Mouse (Mus musculus) induced T-regulatory cell, adult 2 months (primary cell): Measurements from ENCODE around the gene Pabpn1.

ENCODE experiments used
- DNase-seq: peaks from one replicate; pipeline ENCODE4 v3.0.0-alpha.2; 2012; ENCODE audit warnings: low read depth

The Pabpn1 gene

DNA sequence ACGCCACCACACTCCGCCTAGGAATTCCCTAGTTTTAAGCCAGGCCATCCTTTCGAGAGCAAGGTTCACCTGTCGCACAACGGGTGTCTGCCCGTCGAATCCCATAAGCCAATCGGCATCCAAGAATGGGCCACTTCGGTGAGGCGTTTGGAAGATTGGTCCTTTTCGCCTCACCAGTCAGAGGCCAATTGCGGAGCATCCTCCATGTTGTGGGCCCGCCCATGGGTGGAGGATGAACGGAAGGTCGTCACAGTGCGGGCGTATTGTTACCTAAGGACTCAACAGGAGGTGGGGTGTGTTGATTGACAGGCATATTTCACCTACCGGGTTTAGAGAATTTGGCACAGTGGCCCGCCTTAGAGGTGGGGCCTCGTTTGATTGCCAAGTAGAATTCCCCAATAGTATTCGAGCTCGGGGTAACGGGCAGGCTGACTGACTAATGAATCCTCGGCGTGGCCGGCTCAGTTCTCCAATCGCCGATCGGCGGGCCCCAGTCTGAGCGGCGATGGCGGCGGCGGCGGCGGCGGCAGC lies 1.4 kb downstream of the Pabpn1 start:
- DNase-seq, result peak; percentile 99

DNA sequence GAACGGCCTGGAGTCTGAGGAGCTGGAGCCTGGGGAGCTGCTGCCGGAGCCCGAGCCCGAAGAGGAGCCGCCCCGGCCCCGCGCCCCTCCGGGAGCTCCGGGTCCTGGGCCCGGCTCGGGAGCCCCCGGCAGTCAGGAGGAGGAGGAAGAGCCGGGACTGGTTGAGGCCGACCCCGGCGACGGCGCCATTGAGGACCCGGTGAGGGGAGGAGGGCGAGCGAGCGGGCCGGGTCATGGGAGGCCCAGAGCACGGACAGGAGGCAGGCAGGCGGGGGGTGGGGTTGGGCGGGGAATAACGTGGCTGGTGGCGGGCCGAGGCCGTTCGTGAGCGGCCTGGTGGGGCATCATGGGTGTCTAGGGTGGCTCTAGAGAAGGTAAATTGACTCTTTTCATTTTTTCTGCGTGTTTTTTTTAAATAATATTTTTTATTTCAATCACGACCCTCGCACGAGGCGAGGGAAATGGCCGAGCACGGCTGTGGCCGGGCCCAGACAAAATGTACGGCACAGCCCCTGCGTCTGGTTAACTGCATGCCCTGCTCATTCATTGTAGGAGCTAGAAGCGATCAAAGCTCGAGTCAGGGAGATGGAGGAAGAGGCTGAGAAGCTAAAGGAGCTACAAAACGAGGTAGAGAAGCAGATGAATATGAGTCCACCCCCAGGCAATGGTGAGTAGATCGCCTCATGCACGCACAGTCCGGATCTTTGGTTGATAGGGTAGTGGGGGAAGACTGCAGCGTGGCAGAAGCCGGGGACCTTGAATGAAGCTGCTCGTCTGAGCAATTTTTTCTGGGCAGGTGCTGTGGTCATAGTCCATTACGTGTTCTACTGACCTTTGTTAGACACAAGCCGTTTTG lies 2.2 kb downstream of the Pabpn1 start:
- DNase-seq, result peak; percentile 72

GRCm38 (mm10) chr14:54897445-54897844 lies 5.1 kb downstream of the Pabpn1 start:
- DNase-seq, result no peak

GRCm38 (mm10) chr14:54900383-54900782 lies 8.1 kb downstream of the Pabpn1 start:
- peak; percentile 85 for DNase-seq

DNA sequence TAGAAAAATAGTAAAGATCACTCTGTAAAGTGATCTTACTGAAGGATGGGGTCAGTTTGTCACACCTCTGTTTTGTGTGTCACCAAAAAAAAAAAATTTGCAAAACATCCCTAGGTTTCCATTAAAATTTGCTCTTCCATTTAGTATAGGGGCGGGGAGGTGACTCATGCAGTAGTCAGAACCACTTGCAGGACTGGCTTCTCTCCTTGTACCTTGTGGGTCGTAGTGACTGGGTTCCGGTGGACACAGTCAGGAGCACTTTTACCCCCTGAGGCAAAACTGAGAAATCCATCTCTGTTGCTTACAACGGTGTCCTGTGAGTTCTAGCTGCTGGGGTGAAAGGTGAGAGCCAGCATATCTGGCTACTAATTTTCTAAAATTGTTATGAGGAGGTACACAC lies 11.3 kb downstream of the Pabpn1 start:
- DNase-seq, result no peak

DNA sequence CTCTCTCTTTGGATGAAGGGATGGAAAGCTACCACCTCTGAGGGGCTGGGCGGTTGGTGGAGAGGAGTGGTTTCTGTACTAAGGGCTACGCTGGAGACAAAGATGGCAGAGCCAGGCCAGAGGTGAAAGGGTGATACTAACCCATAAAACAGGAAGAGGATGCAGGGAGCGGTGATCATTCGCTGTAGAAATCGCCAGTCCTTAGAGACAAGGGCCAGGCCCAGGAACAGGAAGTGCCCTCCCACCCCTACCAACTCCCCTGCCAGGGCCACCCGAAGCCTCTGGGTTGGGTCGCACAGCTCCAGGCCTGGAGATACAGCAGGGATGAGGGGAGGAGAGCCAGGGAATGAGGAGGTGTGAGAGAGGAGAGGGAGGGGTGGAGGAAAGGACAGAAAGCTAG lies 16.4 kb downstream of the Pabpn1 start:
- DNase-seq, result no peak

DNA sequence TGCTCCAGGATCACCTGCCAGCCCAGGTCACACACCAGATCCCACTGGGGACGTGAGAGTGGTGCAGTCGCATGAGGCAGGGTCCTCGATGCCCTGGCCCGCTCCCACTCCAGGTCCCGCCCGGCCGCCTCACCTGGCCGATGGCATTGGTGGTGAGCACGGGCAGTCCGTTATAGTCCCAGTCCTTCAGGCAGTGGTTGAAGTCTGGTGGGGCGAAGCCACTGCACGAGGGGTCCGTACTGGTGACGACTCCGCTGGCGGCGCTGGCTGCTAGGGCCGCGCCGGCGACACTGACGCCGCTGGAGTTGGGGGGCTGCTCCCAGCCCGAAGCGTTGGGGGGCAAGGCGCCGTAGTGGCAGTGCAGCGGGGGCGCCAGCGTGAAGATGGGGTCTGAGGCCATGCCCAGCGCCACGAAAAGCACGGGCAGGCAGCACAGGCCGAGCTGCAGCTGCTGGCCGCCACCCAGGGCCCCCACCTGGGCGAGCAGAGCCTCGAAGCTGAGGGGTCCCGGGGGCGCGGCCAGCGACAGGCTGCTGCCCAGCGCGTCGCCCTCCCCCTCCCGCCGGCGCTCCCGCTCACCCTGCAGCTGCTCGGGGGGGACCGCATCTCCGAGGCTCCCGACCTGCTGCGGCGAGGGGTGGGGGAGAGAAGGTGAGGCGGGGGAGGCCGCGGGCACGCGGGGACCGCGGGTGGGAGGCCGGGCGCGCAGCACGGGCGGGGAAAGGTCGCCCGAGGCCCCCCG lies 20.0 kb downstream of the Pabpn1 start:
- no peak for DNase-seq

GRCm38 (mm10) chr14:54912886-54913285 lies 20.6 kb downstream of the Pabpn1 start, which contains the start of gene Slc22a17:
Slc22a17 (minus strand) TSS chr14:54913132.
- DNase-seq, result peak; percentile 47

GRCm38 (mm10) chr14:54913343-54913742 lies 21.0 kb downstream of the Pabpn1 start:
- DNase-seq, result no peak

- DNase-seq, result no peak
Observed at GRCm38 (mm10) chr14:54920076-54920685, 27.9 kb downstream of the Pabpn1 start.

DNA sequence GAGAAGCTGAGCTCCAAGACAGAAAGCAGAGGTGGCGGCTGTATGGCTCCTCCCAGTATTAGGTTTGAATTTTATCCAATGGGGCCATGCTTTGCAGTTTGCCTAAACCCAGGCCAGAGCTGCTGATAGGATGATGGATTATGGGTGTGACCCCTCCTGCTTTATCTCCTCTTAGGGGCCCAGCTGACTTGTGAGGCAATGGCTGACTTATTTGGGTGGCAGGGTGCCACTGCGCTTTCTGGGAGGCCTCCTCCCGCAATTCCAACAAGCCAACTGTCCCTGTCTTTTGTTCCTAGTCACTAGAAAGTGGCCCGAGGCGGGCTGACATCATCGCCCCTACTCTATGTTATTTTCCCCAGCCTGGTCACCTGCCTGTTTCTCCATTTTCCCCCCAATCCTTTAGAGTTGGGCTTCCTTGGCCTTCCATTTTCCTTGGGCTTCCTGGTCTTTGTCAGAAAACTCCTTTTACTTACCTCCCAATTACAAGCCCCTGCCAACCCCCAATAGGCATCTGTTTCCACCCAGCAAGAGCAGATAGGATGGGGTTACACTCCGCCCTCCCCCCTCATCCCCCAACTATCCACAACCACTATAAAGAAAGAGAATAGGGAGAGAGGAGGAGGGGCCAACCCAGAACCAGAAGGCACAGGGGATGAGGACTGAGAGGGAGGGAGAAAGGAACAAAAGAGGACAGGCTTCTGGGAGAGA lies 32.5 kb downstream of the Pabpn1 start:
- DNase-seq, result no peak

GRCm38 (mm10) chr14:54925349-54926342 lies 33.3 kb downstream of the Pabpn1 start, which contains the start of gene Efs:
Efs (minus strand) TSS chr14:54926126.
- no peak for DNase-seq

DNA sequence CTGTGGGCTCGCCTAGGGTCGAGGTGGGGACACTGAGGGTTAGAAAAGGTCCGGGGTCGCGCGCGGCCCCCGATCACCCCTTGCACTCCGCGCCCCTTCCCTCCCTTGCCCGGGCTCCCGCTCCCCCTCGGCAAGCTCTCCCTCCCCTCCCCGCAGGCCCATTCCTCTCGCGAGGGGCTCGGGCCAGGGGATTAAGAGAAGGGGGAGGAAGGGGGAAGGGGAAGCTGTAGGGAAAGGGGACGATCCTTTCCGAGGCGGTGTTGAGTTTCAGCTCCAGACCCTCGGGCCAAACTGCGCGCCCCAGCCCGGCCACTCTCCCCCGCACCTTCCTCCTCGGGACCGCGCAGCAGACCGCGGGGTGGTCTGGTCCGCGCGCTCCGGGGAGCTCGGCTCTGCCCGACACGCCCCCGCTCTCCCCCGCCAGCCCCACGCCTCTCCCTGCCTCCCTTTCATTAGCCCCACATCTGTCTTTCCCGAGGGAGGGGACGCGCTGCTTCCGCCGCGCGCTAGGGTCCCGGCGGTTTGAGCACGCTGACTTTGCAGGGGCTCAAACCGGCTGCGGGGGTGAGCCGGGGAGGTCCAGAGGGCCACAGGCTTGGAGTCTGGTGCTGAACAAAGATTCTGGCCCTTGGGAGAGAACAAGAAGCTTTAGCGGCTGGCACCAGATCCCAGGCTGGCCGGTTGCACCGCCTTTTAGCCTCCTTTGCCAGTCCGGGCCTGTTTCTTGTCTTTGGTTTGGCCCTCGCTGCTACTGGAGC lies 34.3 kb downstream of the Pabpn1 start:
- DNase-seq, result no peak

- no peak for DNase-seq
Observed at GRCm38 (mm10) chr14:54927296-54927695, 35.0 kb downstream of the Pabpn1 start.

- DNase-seq, result no peak
Observed at GRCm38 (mm10) chr14:54929801-54930200, 37.5 kb downstream of the Pabpn1 start.

DNA sequence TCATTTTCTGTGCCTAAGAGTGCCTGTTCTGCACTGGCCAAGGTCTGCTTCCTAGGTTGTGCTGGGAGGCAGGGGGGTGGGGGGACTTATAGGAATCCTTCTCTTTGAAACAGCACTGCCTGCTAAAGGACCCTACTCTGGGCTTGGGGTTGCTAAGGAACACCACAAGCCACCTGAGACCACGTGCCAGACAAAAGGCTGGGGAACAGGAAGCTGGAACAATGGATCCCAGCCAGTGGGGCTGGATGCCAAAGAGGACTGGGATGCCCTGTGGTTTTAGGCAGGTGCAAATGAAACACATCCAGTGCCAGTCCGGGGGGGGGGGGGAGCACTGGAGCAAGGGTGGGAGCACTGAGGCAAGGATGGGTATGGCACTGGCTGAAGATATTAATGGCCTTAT lies 38.1 kb downstream of the Pabpn1 start:
- DNase-seq, result no peak

- DNase-seq, result no peak
Observed at GRCm38 (mm10) chr14:54932645-54933150, 40.4 kb downstream of the Pabpn1 start, which contains the start of gene Il25. Il25 (plus strand) TSS chr14:54932695.

DNA sequence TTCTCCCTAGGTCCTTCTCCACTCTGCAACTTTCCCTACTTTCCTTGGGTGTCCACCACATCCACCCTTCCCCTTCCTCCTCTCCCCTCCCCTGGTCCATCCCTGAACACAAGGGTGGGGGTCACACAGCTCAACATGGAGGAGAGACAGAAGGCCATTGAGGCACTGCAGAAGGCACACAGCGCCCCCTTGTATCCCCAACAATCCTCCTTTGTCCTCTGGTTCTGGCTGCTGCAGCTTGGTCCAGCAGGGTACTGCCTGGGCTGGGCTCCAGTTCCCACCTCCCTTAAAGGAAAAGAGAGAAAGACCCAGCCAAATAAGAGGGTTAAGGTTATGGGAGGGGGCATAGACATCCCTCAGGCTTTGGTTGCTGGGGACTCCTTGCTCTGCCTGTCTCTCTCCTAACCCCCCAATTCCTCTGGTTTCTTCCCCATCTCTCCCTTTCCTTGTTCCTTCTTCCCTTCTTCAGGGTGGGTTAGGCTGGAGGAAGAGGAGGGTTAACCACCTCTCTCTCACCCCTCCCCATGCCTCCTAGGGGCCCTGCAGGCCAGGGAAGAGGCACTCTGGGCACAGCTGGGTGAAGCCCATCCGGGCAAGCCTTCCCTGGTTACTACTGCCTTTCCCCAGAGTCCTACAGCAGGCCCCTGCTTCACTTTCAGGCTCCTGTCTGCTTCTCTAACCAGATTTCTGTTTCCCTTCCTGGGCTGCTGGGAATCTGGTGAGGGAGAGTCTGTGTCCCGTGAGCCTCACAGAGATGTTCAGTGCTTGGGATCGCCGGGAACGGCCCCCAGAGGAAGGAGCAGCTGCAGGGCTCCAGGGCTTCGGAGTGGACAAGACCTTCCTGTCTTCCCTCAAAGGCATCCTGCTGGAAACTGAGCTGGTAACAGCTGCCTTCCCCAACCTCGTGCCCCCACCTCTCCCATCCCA lies 43.9 kb downstream of the Pabpn1 start, which contains the start of gene Cmtm5:
Gene Cmtm5 (plus strand): TSS at position 358 of the 927 bp plus-strand sequence.
- DNase-seq, result no peak
